Comparison of ENCODE assay signal across 11 mouse cellular contexts in genomic region chr1:38449816-38450478, GRCm38 (mm10).
A peak's percentile ranks its signal among the peaks of the same experiment; 100 is the strongest.
DNase-seq lines count a peak whose midpoint lies in the region; ATAC-seq and TF ChIP-seq lines count a peak whose summit lies in the region.
"Had no signal": no experiment of that assay in that cellular context is flagged by ENCODE, and none has a peak within 500 bp of the region (broad histone marks: within the 10 kb centered on the region; RNA-seq: fewer than 3 reads in every experiment).

No protein-coding gene starts in this region.

- H3K27ac ChIP-seq in liver, embryonic 13.5 days: peak overlapping the region; percentile 26; the same call in 1 of the 2 replicates
- no peak overlapping the region for H3K27ac ChIP-seq in liver, embryonic 12.5 days
- peak overlapping the region; percentile 65; the same call in 1 of the 2 replicates for H3K27ac ChIP-seq in forebrain, embryonic 14.5 days (ENCODE audit: low read depth, low read length)
- peak overlapping the region; percentile 76; the same call in 1 of the 2 replicates for H3K27ac ChIP-seq in hindbrain, postnatal 0 days
- H3K27ac ChIP-seq: embryonic facial prominence, embryonic 15.5 days had no signal

- WGBS in liver, embryonic 13.5 days (ENCODE audit: insufficient replicate concordance): 71% methylated on average over 7 of the region's 7 CpGs
- WGBS in liver, embryonic 12.5 days (ENCODE audit: insufficient replicate concordance): 76% methylated on average over 7 of the region's 7 CpGs
- 73% methylated on average over 7 of the region's 7 CpGs for WGBS in forebrain, embryonic 14.5 days
- WGBS in hindbrain, postnatal 0 days: 60% methylated on average over 7 of the region's 7 CpGs

- H3K9ac ChIP-seq in liver, embryonic 13.5 days: no peak overlapping the region
- no peak overlapping the region for H3K9ac ChIP-seq in liver, embryonic 12.5 days
- H3K9ac ChIP-seq in forebrain, embryonic 14.5 days (ENCODE audit: low read length): no peak overlapping the region
- H3K9ac ChIP-seq in hindbrain, postnatal 0 days (replicated peaks; ENCODE audit: low read length): no peak overlapping the region
- H3K9ac ChIP-seq: embryonic facial prominence, embryonic 15.5 days had no signal

- no peak overlapping the region for H3K4me2 ChIP-seq in liver, embryonic 13.5 days
- no peak overlapping the region for H3K4me2 ChIP-seq in liver, embryonic 12.5 days
- no peak overlapping the region for H3K4me2 ChIP-seq in forebrain, embryonic 14.5 days (ENCODE audit: low read length)
- H3K4me2 ChIP-seq in hindbrain, postnatal 0 days (ENCODE audit: low read depth, low read length): no peak overlapping the region
- H3K4me2 ChIP-seq: embryonic facial prominence, embryonic 15.5 days; liver, embryonic 11.5 days had no signal

- TF ChIP-seq CTCF in hindbrain, postnatal 0 days (IDR thresholded peaks at IDR 0.05; ENCODE audit: low read depth): no peak

- peak; percentile 64 for DNase-seq in heart, adult 11 months
- no peak for DNase-seq in heart, adult 18-20 months
- no peak for DNase-seq in liver, embryonic 13.5 days
- no peak for DNase-seq in forebrain, embryonic 14.5 days (ENCODE audit: low spot score)
- peak; percentile 20 for DNase-seq in hindbrain, postnatal 0 days (ENCODE audit: low spot score)
- no peak for DNase-seq in kidney, adult 11 months
- no peak for DNase-seq in kidney, postnatal 14 days

- H3K4me1 ChIP-seq in liver, embryonic 13.5 days (replicated peaks): peaks cover 54% of the 10 kb centered on the region
- H3K4me1 ChIP-seq in liver, embryonic 12.5 days: peaks cover 49% of the 10 kb centered on the region
- H3K4me1 ChIP-seq in forebrain, embryonic 14.5 days (ENCODE audit: control insufficient read depth, insufficient read depth, low read length): peaks cover 29% of the 10 kb centered on the region
- H3K4me1 ChIP-seq in hindbrain, postnatal 0 days (ENCODE audit: insufficient read depth, low read length): peaks cover 23% of the 10 kb centered on the region

- H3K27me3 ChIP-seq in liver, embryonic 13.5 days: peaks cover 6% of the 10 kb centered on the region; the same call in 1 of the 2 replicates
- peaks cover 5% of the 10 kb centered on the region for H3K27me3 ChIP-seq in liver, embryonic 12.5 days (replicated peaks)
- no peaks in the 10 kb centered on the region for H3K27me3 ChIP-seq in forebrain, embryonic 14.5 days (replicated peaks; ENCODE audit: control insufficient read depth, insufficient read depth, low read length)
- H3K27me3 ChIP-seq in hindbrain, postnatal 0 days (ENCODE audit: insufficient read depth, low read length): no peaks in the 10 kb centered on the region
- H3K27me3 ChIP-seq: embryonic facial prominence, embryonic 15.5 days had no signal

- ATAC-seq in liver, embryonic 13.5 days (ENCODE audit: low read depth): no peak
- ATAC-seq in liver, embryonic 12.5 days: no peak
- ATAC-seq in forebrain, embryonic 14.5 days: no peak
- no peak for ATAC-seq in hindbrain, postnatal 0 days
- ATAC-seq: inflammation-experienced regulatory T-cells, adult 6 months had no signal

- H3K4me3 ChIP-seq in liver, embryonic 13.5 days (replicated peaks): no peak overlapping the region
- H3K4me3 ChIP-seq in liver, embryonic 12.5 days: no peak overlapping the region
- no peak overlapping the region for H3K4me3 ChIP-seq in forebrain, embryonic 14.5 days (ENCODE audit: low read depth, low read length)
- no peak overlapping the region for H3K4me3 ChIP-seq in hindbrain, postnatal 0 days (ENCODE audit: low read length)
- H3K4me3 ChIP-seq: embryonic facial prominence, embryonic 15.5 days had no signal

- H3K9me3 ChIP-seq in liver, embryonic 13.5 days (replicated peaks): no peaks in the 10 kb centered on the region
- no peaks in the 10 kb centered on the region for H3K9me3 ChIP-seq in liver, embryonic 12.5 days (replicated peaks)
- H3K9me3 ChIP-seq in forebrain, embryonic 14.5 days (replicated peaks; ENCODE audit: control insufficient read depth, low read length): no peaks in the 10 kb centered on the region
- no peaks in the 10 kb centered on the region for H3K9me3 ChIP-seq in hindbrain, postnatal 0 days (ENCODE audit: low read length)
- H3K9me3 ChIP-seq: embryonic facial prominence, embryonic 15.5 days had no signal

- H3K36me3 ChIP-seq in liver, embryonic 13.5 days: no peaks in the 10 kb centered on the region
- no peaks in the 10 kb centered on the region for H3K36me3 ChIP-seq in liver, embryonic 12.5 days
- no peaks in the 10 kb centered on the region for H3K36me3 ChIP-seq in forebrain, embryonic 14.5 days (ENCODE audit: control insufficient read depth, insufficient read depth, low read length)
- no peaks in the 10 kb centered on the region for H3K36me3 ChIP-seq in hindbrain, postnatal 0 days (ENCODE audit: insufficient read depth, low read length)
- H3K36me3 ChIP-seq: embryonic facial prominence, embryonic 15.5 days had no signal

Comparison
In these comparisons a context has a peak if more than half of its experiments do, and no peak if none do; other contexts are left out.
1. DNase-seq: peak in heart, adult 11 months (single experiment) and hindbrain, postnatal 0 days (single experiment); none in heart, adult 18-20 months (0 of 2), liver, embryonic 13.5 days (single experiment), forebrain, embryonic 14.5 days (single experiment), kidney, adult 11 months (single experiment) and kidney, postnatal 14 days (single experiment).